8 mouse cellular contexts compared by ENCODE assay signal in the genomic region with DNA sequence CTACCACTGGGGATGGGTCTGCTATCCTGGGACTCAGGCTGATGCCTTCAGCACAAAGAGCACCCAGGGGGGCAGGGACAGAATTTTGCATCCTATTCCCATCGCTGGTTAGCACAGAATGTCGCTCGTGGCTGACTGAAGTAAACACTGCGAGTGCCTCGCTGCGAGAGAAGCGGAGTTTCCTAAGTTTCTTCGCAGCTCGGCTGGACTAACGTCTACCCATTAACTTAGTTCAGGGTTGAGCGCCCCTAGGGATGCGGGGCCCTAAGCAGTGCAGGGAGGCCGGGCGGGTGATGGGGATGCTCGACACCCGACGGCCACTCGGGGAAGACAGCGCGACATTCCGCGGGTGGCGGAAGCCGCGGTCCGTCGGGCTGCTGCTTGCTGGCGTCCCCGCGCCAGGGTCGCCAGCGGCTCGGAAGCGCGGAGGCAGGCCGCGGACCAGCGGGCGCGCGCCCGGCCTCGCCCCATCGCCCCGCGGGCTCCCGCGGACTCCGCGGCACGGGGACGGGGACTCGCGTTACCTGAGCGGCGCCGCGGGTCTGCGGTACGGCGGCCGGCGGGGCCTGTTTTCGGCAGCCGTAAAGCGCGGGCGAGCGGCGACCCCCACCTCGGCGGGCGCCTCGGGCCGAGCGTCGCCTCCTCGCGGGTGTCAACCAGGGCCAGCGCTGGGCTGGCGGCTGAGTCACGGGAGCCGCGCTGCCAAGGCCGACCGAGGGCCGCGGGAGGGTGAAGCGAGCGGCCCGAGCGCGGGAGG. TPM values are rescaled to one million over a fixed set of nuclear protein-coding genes. Genes with fewer than 3 reads are reported as not detected.
A peak's percentile ranks its signal among the peaks of the same experiment; 100 is the strongest.
DNase-seq lines count a peak whose midpoint lies in the region; ATAC-seq and TF ChIP-seq lines count a peak whose summit lies in the region.

A gene (minus strand): TSS at position 707 of the 757 bp plus-strand sequence.

- intact Hi-C loops in gastrocnemius, postnatal 36 days (cut with DNase I) = no loop called here
- intact Hi-C loops in left cerebral cortex, postnatal 4 days (cut with DNase I) = no loop called here

- peak; percentile 44 for TF ChIP-seq CTCF in intestine, postnatal 0 days (IDR thresholded peaks at IDR 0.05; ENCODE audit: low read depth)

- H3K4me2 ChIP-seq in intestine, postnatal 0 days (replicated peaks; ENCODE audit: low read depth) = peak within 1 kb of the TSS; percentile 87
- H3K4me2 ChIP-seq in midbrain, embryonic 12.5 days (replicated peaks) = peak within 1 kb of the TSS; percentile 68
- H3K4me2 ChIP-seq in stomach, embryonic 16.5 days (ENCODE audit: low read depth, low read length) = peak within 1 kb of the TSS; percentile 62

- DNase-seq in adrenal gland, postnatal 25 days = peak; percentile 71
- DNase-seq in embryo, embryonic 11 days = peak; percentile 88
- peak; percentile 28 to 55 for DNase-seq in gastrocnemius, postnatal 36 days
- peak; percentile 82 for DNase-seq in left cerebral cortex, postnatal 4 days
- no peak for DNase-seq in B cell, adult 2 months

- no peaks in the 10 kb centered on the region for H3K9me3 ChIP-seq in intestine, postnatal 0 days (ENCODE audit: control insufficient read depth)
- no peaks in the 10 kb centered on the region for H3K9me3 ChIP-seq in midbrain, embryonic 12.5 days
- H3K9me3 ChIP-seq in stomach, embryonic 16.5 days (replicated peaks; ENCODE audit: control insufficient read depth, low read length) = no peaks in the 10 kb centered on the region

- H3K36me3 ChIP-seq in intestine, postnatal 0 days (ENCODE audit: control insufficient read depth, insufficient read depth) = no peaks in the 10 kb centered on the region
- no peaks in the 10 kb centered on the region for H3K36me3 ChIP-seq in midbrain, embryonic 12.5 days
- no peaks in the 10 kb centered on the region for H3K36me3 ChIP-seq in stomach, embryonic 16.5 days (ENCODE audit: control insufficient read depth, insufficient read depth, low read length)

- peak within 1 kb of the TSS; percentile 60; the same call in 1 of the 2 replicates for H3K27ac ChIP-seq in intestine, postnatal 0 days (ENCODE audit: low read depth, low read length)
- H3K27ac ChIP-seq in midbrain, embryonic 12.5 days (replicated peaks) = peak within 1 kb of the TSS; percentile 79
- peak within 1 kb of the TSS; percentile 17; the same call in 1 of the 2 replicates for H3K27ac ChIP-seq in stomach, embryonic 16.5 days (ENCODE audit: low read length)

- peak within 1 kb of the TSS; percentile 55 for H3K9ac ChIP-seq in intestine, postnatal 0 days (ENCODE audit: low read depth, low read length)
- H3K9ac ChIP-seq in midbrain, embryonic 12.5 days (replicated peaks) = peak within 1 kb of the TSS; percentile 78
- peak within 1 kb of the TSS; percentile 82 for H3K9ac ChIP-seq in stomach, embryonic 16.5 days (ENCODE audit: low read length)

- ATAC-seq in intestine, postnatal 0 days = peak; percentile 77
- ATAC-seq in midbrain, embryonic 12.5 days (ENCODE audit: low FRiP score, low read depth) = peak; percentile 94
- ATAC-seq in stomach, embryonic 16.5 days (ENCODE audit: insufficient read depth, low FRiP score) = peak; percentile 90

- WGBS in intestine, postnatal 0 days = under 1% methylated on average over 88 of the region's 93 CpGs
- WGBS in midbrain, embryonic 12.5 days = under 1% methylated on average over 86 of the region's 93 CpGs
- WGBS in stomach, embryonic 16.5 days = under 1% methylated on average over 84 of the region's 93 CpGs

- peaks cover 10% of the 10 kb centered on the region; the same call in 1 of the 2 replicates for H3K27me3 ChIP-seq in intestine, postnatal 0 days (replicated peaks; ENCODE audit: control insufficient read depth, insufficient read depth, low read length)
- no peaks in the 10 kb centered on the region for H3K27me3 ChIP-seq in midbrain, embryonic 12.5 days
- H3K27me3 ChIP-seq in stomach, embryonic 16.5 days (ENCODE audit: control insufficient read depth, insufficient read depth, low read length) = no peaks in the 10 kb centered on the region

- H3K4me1 ChIP-seq in intestine, postnatal 0 days (replicated peaks; ENCODE audit: control insufficient read depth, insufficient read depth, low read length) = no peaks in the 10 kb centered on the region
- H3K4me1 ChIP-seq in midbrain, embryonic 12.5 days = peaks cover 12% of the 10 kb centered on the region
- peaks cover 4% of the 10 kb centered on the region; the same call in 1 of the 2 replicates for H3K4me1 ChIP-seq in stomach, embryonic 16.5 days (ENCODE audit: control insufficient read depth, insufficient read depth, low read length)

- peak within 1 kb of the TSS; percentile 61 for H3K4me3 ChIP-seq in intestine, postnatal 0 days (ENCODE audit: low read depth, low read length)
- H3K4me3 ChIP-seq in midbrain, embryonic 12.5 days = peak within 1 kb of the TSS; percentile 70
- peak within 1 kb of the TSS; percentile 61 for H3K4me3 ChIP-seq in stomach, embryonic 16.5 days (replicated peaks; ENCODE audit: low read length)

RNA-seq across cellular contexts. Expression of the gene that starts here (rescaled TPM):
- 2.0 and 2.1 TPM in 2 replicates for total RNA-seq in adrenal gland, postnatal 25 days (2021)
- under 1 TPM; 0.51 to 0.91 TPM for total RNA-seq in gastrocnemius, postnatal 36 days (2021)
- 2.8 and 2.9 TPM in 2 replicates for polyA plus RNA-seq in intestine, postnatal 0 days (2015; fragmentation: Nextera tagmentation; extraction: Ambion mirVana)
- 1 to 10 TPM; 1.3 to 1.5 TPM for total RNA-seq in left cerebral cortex, postnatal 4 days (2021)
- polyA plus RNA-seq in midbrain, embryonic 12.5 days (2016; fragmentation: Nextera tagmentation; extraction: Ambion mirVana) = 0.59 and 1.0 TPM in 2 replicates
- polyA plus RNA-seq in stomach, embryonic 16.5 days (2015; fragmentation: Nextera tagmentation; extraction: Ambion mirVana) = 4.6 and 7.5 TPM in 2 replicates

Comparison
In these comparisons a context has a peak if more than half of its experiments do, and no peak if none do; other contexts are left out.
1. Peak in DNase-seq in gastrocnemius, postnatal 36 days; RNA of the gene not detected or under 1 TPM.
2. DNase-seq: peak in adrenal gland, postnatal 25 days (single experiment), embryo, embryonic 11 days (single experiment) and left cerebral cortex, postnatal 4 days (single experiment); none in B cell, adult 2 months (0 of 2).
3. H3K27ac ChIP-seq: peak in every context shown above with its lines; median percentile 79 in midbrain, embryonic 12.5 days; 60 in intestine, postnatal 0 days; 17 in stomach, embryonic 16.5 days.
4. Peak in every context shown above with its lines, with median percentiles within 50 percentile points of each other: ATAC-seq, H3K4me2 ChIP-seq, H3K4me3 ChIP-seq and H3K9ac ChIP-seq.